Mouse (Mus musculus): ENCODE results near the gene Them7. TPM values are rescaled to one million over a fixed set of nuclear protein-coding genes. Genes with fewer than 3 reads are reported as not detected.

Them7 gene
- polyA plus RNA-seq, 1 experiment = not detected

DNA sequence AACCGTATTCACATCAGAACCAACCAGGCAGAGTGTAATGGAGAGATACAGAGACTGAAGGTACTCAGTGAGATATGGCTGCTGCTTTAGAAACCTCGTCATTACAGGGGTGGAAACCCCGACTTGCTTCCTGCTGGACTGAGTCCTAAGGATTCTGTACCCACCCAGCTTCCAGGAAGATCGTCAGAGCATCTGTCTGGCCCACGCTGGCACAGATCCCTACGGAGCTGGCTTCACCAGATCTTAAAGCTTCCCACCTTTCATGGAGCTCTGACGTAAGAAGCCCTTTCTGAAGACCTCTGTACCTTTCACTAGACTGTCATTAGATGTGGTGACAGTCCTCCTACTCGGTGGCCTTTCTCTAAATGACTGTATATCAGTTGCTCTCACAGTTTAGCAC, 109.0 kb downstream of the Them7 start:
- no peaks in the 10 kb centered on the region for H3K79me3 ChIP-seq (ENCODE audit: low read depth)
- no peaks in the 10 kb centered on the region for H3K36me3 ChIP-seq (ENCODE audit: control insufficient read depth, insufficient read depth)
- H3K79me2 ChIP-seq (ENCODE audit: control insufficient read depth, insufficient read depth) = no peaks in the 10 kb centered on the region
- TF ChIP-seq FOSL1 (IDR thresholded peaks at IDR 0.05; ENCODE audit: insufficient read depth, low read length, poor library complexity, severe bottlenecking) (no peak), USF1 (IDR thresholded peaks at IDR 0.05; ENCODE audit: low read depth) (no peak), MYOG (IDR thresholded peaks at IDR 0.05; ENCODE audit: control insufficient read depth, extremely low read depth, insufficient read length) (no peak), CTCF (IDR thresholded peaks at IDR 0.05; ENCODE audit: control insufficient read depth, insufficient read depth, insufficient read length) (no peak), MYOD1 (IDR thresholded peaks at IDR 0.05; ENCODE audit: control insufficient read depth, insufficient read length, low read depth) (no peak), MAX (IDR thresholded peaks at IDR 0.05) (no peak), CEBPB (IDR thresholded peaks at IDR 0.05; ENCODE audit: low read depth) (no peak)
- H3ac ChIP-seq (ENCODE audit: control insufficient read depth, insufficient read length, low read depth) = no peak overlapping the region
- H3K4me3 ChIP-seq (ENCODE audit: insufficient read depth, poor library complexity, severe bottlenecking) = no peak overlapping the region
- H3K27me3 ChIP-seq (ENCODE audit: control insufficient read depth, insufficient read depth, insufficient read length) = peaks cover 30% of the 10 kb centered on the region

DNA sequence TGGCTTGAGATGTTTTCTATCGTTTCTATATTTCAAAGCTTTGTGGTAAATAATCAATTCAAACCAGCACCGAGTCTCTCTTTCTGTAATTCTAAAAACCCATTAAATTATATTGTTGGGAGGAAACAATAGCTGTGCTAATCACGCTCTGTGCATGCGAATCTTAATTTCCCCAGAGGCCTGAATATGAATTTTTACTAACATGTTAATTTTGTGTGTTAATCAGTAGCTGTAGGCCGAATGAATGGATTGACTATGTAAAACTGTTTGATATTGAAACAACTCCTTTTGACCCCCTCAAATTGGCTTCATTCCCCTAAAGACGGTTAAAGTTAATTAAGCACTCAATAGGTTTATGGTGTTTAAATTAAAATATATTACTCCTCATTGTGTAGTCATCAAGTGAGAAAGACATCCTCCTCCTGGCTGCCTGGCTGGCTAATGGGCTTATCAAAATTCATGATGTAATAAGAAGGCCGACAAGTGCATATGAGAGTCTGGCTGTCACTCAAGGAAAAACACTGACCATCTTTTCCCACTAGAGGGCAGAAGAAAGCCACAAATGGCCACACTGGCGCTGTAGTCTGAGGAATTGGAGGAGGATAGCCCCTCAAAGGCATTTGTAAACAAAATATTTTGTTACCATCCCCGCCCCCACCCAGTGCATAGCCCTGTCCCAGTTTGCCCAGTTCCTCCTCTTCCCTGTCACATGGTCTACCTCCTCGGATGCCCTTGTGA, 110.0 kb downstream of the Them7 start:
- no peaks in the 10 kb centered on the region for H3K79me2 ChIP-seq (ENCODE audit: control insufficient read depth, insufficient read depth)
- no peaks in the 10 kb centered on the region for H3K36me3 ChIP-seq (ENCODE audit: control insufficient read depth, insufficient read depth)
- no peaks in the 10 kb centered on the region for H3K79me3 ChIP-seq (ENCODE audit: low read depth)
- peaks cover 30% of the 10 kb centered on the region for H3K27me3 ChIP-seq (ENCODE audit: control insufficient read depth, insufficient read depth, insufficient read length)
- no peak overlapping the region for H3ac ChIP-seq (ENCODE audit: control insufficient read depth, insufficient read length, low read depth)
- no peak overlapping the region for H3K4me3 ChIP-seq (ENCODE audit: insufficient read depth, poor library complexity, severe bottlenecking)
- TF ChIP-seq CEBPB (IDR thresholded peaks at IDR 0.05; ENCODE audit: low read depth) = no peak
- TF ChIP-seq MYOG (IDR thresholded peaks at IDR 0.05; ENCODE audit: control insufficient read depth, extremely low read depth, insufficient read length) = no peak
- TF ChIP-seq CTCF (IDR thresholded peaks at IDR 0.05; ENCODE audit: control insufficient read depth, insufficient read depth, insufficient read length) = peak; percentile 59
- no peak for TF ChIP-seq FOSL1 (IDR thresholded peaks at IDR 0.05; ENCODE audit: insufficient read depth, low read length, poor library complexity, severe bottlenecking)
- no peak for TF ChIP-seq MYOD1 (IDR thresholded peaks at IDR 0.05; ENCODE audit: control insufficient read depth, insufficient read length, low read depth)
- no peak for TF ChIP-seq USF1 (IDR thresholded peaks at IDR 0.05; ENCODE audit: low read depth)

DNA sequence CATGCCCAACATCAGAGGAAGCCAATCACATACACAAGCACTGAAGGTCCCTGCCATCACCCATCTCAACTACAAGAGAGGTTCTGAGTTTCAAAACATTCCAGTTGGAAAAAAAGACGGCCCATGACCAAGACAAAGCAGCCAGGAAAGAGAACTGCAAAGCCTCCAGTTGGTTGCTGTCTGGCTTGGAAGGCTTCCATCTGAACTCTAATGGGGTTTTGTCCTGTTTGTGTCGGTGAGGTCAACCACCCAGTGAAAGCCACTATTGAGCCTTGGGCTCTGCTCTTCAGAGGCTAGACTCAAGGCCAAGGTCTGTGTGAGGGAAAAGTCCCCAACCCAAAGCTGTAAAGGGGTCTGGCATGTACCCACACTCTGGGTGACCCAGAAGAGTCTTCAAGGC, 111.5 kb downstream of the Them7 start:
- no peaks in the 10 kb centered on the region for H3K36me3 ChIP-seq (ENCODE audit: control insufficient read depth, insufficient read depth)
- TF ChIP-seq CEBPB (IDR thresholded peaks at IDR 0.05; ENCODE audit: low read depth) (no peak), USF1 (IDR thresholded peaks at IDR 0.05; ENCODE audit: low read depth) (no peak), FOSL1 (IDR thresholded peaks at IDR 0.05; ENCODE audit: insufficient read depth, low read length, poor library complexity, severe bottlenecking) (no peak), MYOD1 (IDR thresholded peaks at IDR 0.05; ENCODE audit: control insufficient read depth, insufficient read length, low read depth) (no peak), CTCF (IDR thresholded peaks at IDR 0.05; ENCODE audit: control insufficient read depth, insufficient read depth, insufficient read length) (no peak), MYOG (IDR thresholded peaks at IDR 0.05; ENCODE audit: control insufficient read depth, extremely low read depth, insufficient read length) (no peak), MAX (IDR thresholded peaks at IDR 0.05) (no peak)
- peaks cover 21% of the 10 kb centered on the region for H3K27me3 ChIP-seq (ENCODE audit: control insufficient read depth, insufficient read depth, insufficient read length)
- no peaks in the 10 kb centered on the region for H3K79me2 ChIP-seq (ENCODE audit: control insufficient read depth, insufficient read depth)
- H3K4me3 ChIP-seq (ENCODE audit: insufficient read depth, poor library complexity, severe bottlenecking) = no peak overlapping the region
- H3ac ChIP-seq (ENCODE audit: control insufficient read depth, insufficient read length, low read depth) = no peak overlapping the region
- H3K79me3 ChIP-seq (ENCODE audit: low read depth) = no peaks in the 10 kb centered on the region

DNA sequence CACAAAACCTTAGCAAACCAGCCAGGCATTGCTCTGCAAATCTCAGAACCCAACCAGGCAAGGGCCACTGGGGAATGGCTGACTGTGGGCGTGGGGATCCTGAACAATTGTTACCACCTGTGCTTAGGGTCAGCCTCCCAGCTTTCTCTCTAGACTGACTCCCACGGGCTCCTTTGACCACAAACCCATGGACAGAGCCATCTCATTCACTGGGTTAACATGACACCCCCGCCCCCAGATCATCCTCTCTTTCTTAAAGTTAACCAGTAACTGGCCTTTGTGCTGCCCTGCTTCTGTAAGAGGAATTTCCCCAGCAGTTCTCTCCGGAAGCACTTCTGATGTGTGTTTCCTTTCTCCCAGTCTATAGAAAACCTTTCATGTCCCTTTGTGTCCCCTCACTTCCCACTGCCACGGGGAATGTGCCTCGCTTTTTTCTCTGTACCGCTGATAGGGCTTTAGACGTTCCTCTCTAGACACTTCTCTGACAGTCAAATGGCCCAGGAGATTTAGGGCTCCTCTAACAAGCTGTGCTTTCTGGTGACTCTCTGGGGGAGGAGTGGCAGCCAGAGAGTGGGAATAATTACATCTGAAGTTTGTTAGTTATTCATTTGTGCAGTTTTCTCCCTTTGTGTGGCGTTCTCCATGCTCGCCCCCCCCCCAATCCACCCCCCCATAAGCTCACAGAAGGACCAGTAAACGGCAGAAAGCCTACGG, 112.4 kb downstream of the Them7 start:
- Histone ChIP-seq H3K4me3 (ENCODE audit: insufficient read depth, poor library complexity, severe bottlenecking) (no peak overlapping the region), H3K36me3 (ENCODE audit: control insufficient read depth, insufficient read depth) (no peaks in the 10 kb centered on the region), H3K79me3 (ENCODE audit: low read depth) (no peaks in the 10 kb centered on the region), H3K27me3 (ENCODE audit: control insufficient read depth, insufficient read depth, insufficient read length) (peaks cover 14% of the 10 kb centered on the region), H3ac (ENCODE audit: control insufficient read depth, insufficient read length, low read depth) (no peak overlapping the region), H3K79me2 (ENCODE audit: control insufficient read depth, insufficient read depth) (no peaks in the 10 kb centered on the region)
- TF ChIP-seq CTCF (IDR thresholded peaks at IDR 0.05; ENCODE audit: control insufficient read depth, insufficient read depth, insufficient read length) (no peak), MYOG (IDR thresholded peaks at IDR 0.05; ENCODE audit: control insufficient read depth, extremely low read depth, insufficient read length) (no peak), MYOD1 (IDR thresholded peaks at IDR 0.05; ENCODE audit: control insufficient read depth, insufficient read length, low read depth) (no peak), CEBPB (IDR thresholded peaks at IDR 0.05; ENCODE audit: low read depth) (no peak), MAX (IDR thresholded peaks at IDR 0.05) (no peak), FOSL1 (IDR thresholded peaks at IDR 0.05; ENCODE audit: insufficient read depth, low read length, poor library complexity, severe bottlenecking) (no peak), USF1 (IDR thresholded peaks at IDR 0.05; ENCODE audit: low read depth) (no peak)

DNA sequence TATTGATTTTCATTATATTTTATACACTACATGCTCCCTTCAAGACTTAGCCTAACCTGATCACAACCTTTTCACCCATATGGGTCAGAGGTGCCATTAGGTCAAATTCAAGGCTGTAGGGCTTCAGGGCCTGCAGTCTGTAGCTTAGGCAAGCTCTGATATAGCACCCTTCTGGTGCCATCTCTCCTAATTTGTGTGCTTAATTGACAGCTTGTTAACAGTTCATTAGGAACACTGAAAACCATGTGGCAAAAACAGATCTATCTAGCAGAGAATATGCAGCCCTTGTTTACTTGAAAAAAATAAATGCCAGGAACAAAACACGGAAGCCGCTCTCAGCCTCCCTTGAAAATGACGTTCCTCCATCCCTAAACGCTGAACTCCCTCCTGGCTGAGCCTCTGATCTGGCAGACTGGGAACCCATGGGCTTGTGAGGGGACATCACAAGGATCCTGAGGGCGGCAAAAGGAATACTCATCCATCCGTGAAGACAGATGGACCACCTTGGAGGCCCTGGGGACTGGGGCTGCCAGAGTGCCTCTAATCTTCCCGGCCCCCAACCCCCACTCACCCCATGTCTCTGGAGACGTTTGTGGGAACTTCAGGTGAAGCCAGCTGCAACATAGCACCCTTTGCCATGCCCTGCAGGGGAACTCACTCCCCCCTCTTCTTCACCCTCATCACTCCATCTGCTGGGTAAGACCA, 113.2 kb downstream of the Them7 start:
- Histone ChIP-seq H3K79me3 (ENCODE audit: low read depth) (no peaks in the 10 kb centered on the region), H3K79me2 (ENCODE audit: control insufficient read depth, insufficient read depth) (no peaks in the 10 kb centered on the region), H3ac (ENCODE audit: control insufficient read depth, insufficient read length, low read depth) (no peak overlapping the region), H3K36me3 (ENCODE audit: control insufficient read depth, insufficient read depth) (no peaks in the 10 kb centered on the region), H3K27me3 (ENCODE audit: control insufficient read depth, insufficient read depth, insufficient read length) (peaks cover 7% of the 10 kb centered on the region), H3K4me3 (ENCODE audit: insufficient read depth, poor library complexity, severe bottlenecking) (no peak overlapping the region)
- no peak for TF ChIP-seq FOSL1 (IDR thresholded peaks at IDR 0.05; ENCODE audit: insufficient read depth, low read length, poor library complexity, severe bottlenecking)
- no peak for TF ChIP-seq MAX (IDR thresholded peaks at IDR 0.05)
- no peak for TF ChIP-seq MYOG (IDR thresholded peaks at IDR 0.05; ENCODE audit: control insufficient read depth, extremely low read depth, insufficient read length)
- TF ChIP-seq MYOD1 (IDR thresholded peaks at IDR 0.05; ENCODE audit: control insufficient read depth, insufficient read length, low read depth) = no peak
- no peak for TF ChIP-seq CTCF (IDR thresholded peaks at IDR 0.05; ENCODE audit: control insufficient read depth, insufficient read depth, insufficient read length)
- no peak for TF ChIP-seq CEBPB (IDR thresholded peaks at IDR 0.05; ENCODE audit: low read depth)
- no peak for TF ChIP-seq USF1 (IDR thresholded peaks at IDR 0.05; ENCODE audit: low read depth)

All from C2C12 (cell line).